Comparison of ENCODE assay signal across 9 mouse cellular contexts in genomic region chr3:138644286-138644951, GRCm38 (mm10).
DNase-seq lines count a peak whose midpoint lies in the region; ATAC-seq lines count a peak whose summit lies in the region.
"Had no signal": no experiment of that assay in that cellular context is flagged by ENCODE, and none has a peak within 500 bp of the region (broad histone marks: within the 10 kb centered on the region; RNA-seq: fewer than 3 reads in every experiment).

No protein-coding gene starts in this region.

- peak overlapping the region; percentile 0; the same call in 1 of the 2 replicates for H3K9ac ChIP-seq in limb, embryonic 11.5 days (ENCODE audit: low read length)
- H3K9ac ChIP-seq in midbrain, embryonic 14.5 days (replicated peaks; ENCODE audit: low read length) = peak overlapping the region; percentile 48

- H3K4me3 ChIP-seq in heart, embryonic 10.5 days = peak overlapping the region; percentile 58
- H3K4me3 ChIP-seq in limb, embryonic 11.5 days (ENCODE audit: low read depth, low read length) = no peak overlapping the region
- H3K4me3 ChIP-seq in midbrain, embryonic 14.5 days (replicated peaks; ENCODE audit: low read depth, low read length) = peak overlapping the region; percentile 29

- intact Hi-C loops in heart, postnatal 10 days (cut with DNase I) = loop anchor here (5.0 to 10.0 kb wide), 2 partner anchors 263 to 550 kb away; no protein-coding TSS in a partner anchor

- 2% methylated on average over 19 of the region's 19 CpGs for WGBS in heart, embryonic 10.5 days
- WGBS in limb, embryonic 11.5 days = under 1% methylated on average over 18 of the region's 19 CpGs
- 2% methylated on average over 19 of the region's 19 CpGs for whole genome bisulfite sequencing in midbrain, embryonic 14.5 days

- peak overlapping the region; percentile 26 for H3K4me2 ChIP-seq in limb, embryonic 11.5 days (ENCODE audit: low read depth, severe bottlenecking)
- H3K4me2 ChIP-seq in midbrain, embryonic 14.5 days (ENCODE audit: low read length) = peak overlapping the region; percentile 56

- no peaks in the 10 kb centered on the region for H3K36me3 ChIP-seq in heart, embryonic 10.5 days
- no peaks in the 10 kb centered on the region for H3K36me3 ChIP-seq in limb, embryonic 11.5 days (ENCODE audit: control insufficient read depth, insufficient read depth, low read length)
- H3K36me3 ChIP-seq in midbrain, embryonic 14.5 days (ENCODE audit: control insufficient read depth, insufficient read depth, low read length) = no peaks in the 10 kb centered on the region
- H3K36me3 ChIP-seq: G1E had no signal

- H3K4me1 ChIP-seq in heart, embryonic 10.5 days = peaks cover 21% of the 10 kb centered on the region
- 0 out of 2 replicates have a peak, but pooled peaks cover 5% of the 10 kb centered on the region for H3K4me1 ChIP-seq in limb, embryonic 11.5 days (ENCODE audit: control insufficient read depth, insufficient read depth, low read length)
- peaks cover 17% of the 10 kb centered on the region for H3K4me1 ChIP-seq in midbrain, embryonic 14.5 days (ENCODE audit: control insufficient read depth, insufficient read depth, low read length)

- peaks cover 4% of the 10 kb centered on the region; the same call in 1 of the 2 replicates for H3K27me3 ChIP-seq in heart, embryonic 10.5 days (ENCODE audit: insufficient read depth, poor library complexity, severe bottlenecking)
- no peaks in the 10 kb centered on the region for H3K27me3 ChIP-seq in limb, embryonic 11.5 days (ENCODE audit: control insufficient read depth, insufficient read depth, low read length)
- H3K27me3 ChIP-seq in midbrain, embryonic 14.5 days (ENCODE audit: control insufficient read depth, insufficient read depth, low read length) = no peaks in the 10 kb centered on the region

- ATAC-seq in limb, embryonic 11.5 days (ENCODE audit: insufficient number of reproducible peaks, low FRiP score, low TSS enrichment, low read depth) = peak; percentile 75
- ATAC-seq in midbrain, embryonic 14.5 days (ENCODE audit: low FRiP score, low TSS enrichment) = peak; percentile 92

- no peaks in the 10 kb centered on the region for H3K9me3 ChIP-seq in heart, embryonic 10.5 days
- H3K9me3 ChIP-seq in limb, embryonic 11.5 days (ENCODE audit: control insufficient read depth, low read length) = no peaks in the 10 kb centered on the region
- no peaks in the 10 kb centered on the region for H3K9me3 ChIP-seq in midbrain, embryonic 14.5 days (ENCODE audit: control insufficient read depth, low read length)
- H3K9me3 ChIP-seq: G1E had no signal

- DNase-seq in heart, embryonic 10.5 days (ENCODE audit: low spot score) = peak; percentile 81
- no peak for DNase-seq in heart, adult 9 months (ENCODE audit: low spot score in 2 of 2)
- DNase-seq in embryo, embryonic 10 days (ENCODE audit: low spot score) = peak; percentile 64
- DNase-seq in heart, postnatal 10 days = peak; percentile 17 to 27
- peak; percentile 76 for DNase-seq in limb, embryonic 11.5 days (ENCODE audit: low spot score)
- peak; percentile 84 for DNase-seq in midbrain, embryonic 14.5 days
- peak; percentile 23 to 45 for DNase-seq in thymus, adult 18-20 months
- DNase-seq in layer of hippocampus, adult 8-10 months (ENCODE audit: low spot score in 2 of 2) = no peak

- H3K27ac ChIP-seq in heart, embryonic 10.5 days = peak overlapping the region; percentile 75
- peak overlapping the region; percentile 67 for H3K27ac ChIP-seq in limb, embryonic 11.5 days (replicated peaks; ENCODE audit: low read depth, low read length)
- peak overlapping the region; percentile 84 for H3K27ac ChIP-seq in midbrain, embryonic 14.5 days (replicated peaks; ENCODE audit: low read depth, low read length)

Comparison
In these comparisons a context has a peak if more than half of its experiments do, and no peak if none do; other contexts are left out.
1. DNase-seq: peak in heart, embryonic 10.5 days (single experiment), embryo, embryonic 10 days (single experiment), heart, postnatal 10 days (2 of 2), limb, embryonic 11.5 days (single experiment), midbrain, embryonic 14.5 days (single experiment) and thymus, adult 18-20 months (2 of 2); none in heart, adult 9 months (0 of 2) and layer of hippocampus, adult 8-10 months (0 of 2).
2. Peak in every context shown above with its lines, with median percentiles within 50 percentile points of each other: H3K27ac ChIP-seq.